Mouse (Mus musculus) lung, adult 2 months (tissue): ENCODE measurements at regions not wholly inside any gene's neighbourhood (a gene's known extent, or its start where the extent isn't known, plus 50 kb on each side); places are given as distances from the start of the nearest gene placed in this dataset.
A peak's percentile ranks its signal among the peaks of the same experiment; 100 is the strongest.

ENCODE experiments used
- DNase-seq: peaks from one replicate; pipeline ENCODE4 v3.0.0; 2022
- H3K4me1 ChIP-seq: fragments of 200-500 bp; 2 replicates; pipeline ENCODE4 v1.6.1; 2011; ENCODE audit warnings: low read length; ENCODE audit not compliant: control insufficient read depth, insufficient read depth
- H3K4me3 ChIP-seq: fragments of 200-500 bp; replicated peaks from 2 replicates; pipeline ENCODE3; 2011; ENCODE audit warnings: low read depth, mild to moderate bottlenecking, control low read depth, low read length; ENCODE audit errors: extremely low read depth
- CTCF ChIP-seq: fragments of 200-500 bp; IDR thresholded peaks from 2 replicates; pipeline ENCODE4 v1.5.1; 2011; ENCODE audit warnings: mild to moderate bottlenecking, low read length, control low read depth; ENCODE audit not compliant: insufficient read depth
- POLR2A ChIP-seq: fragments of 200-500 bp; IDR thresholded peaks from 2 replicates; pipeline ENCODE4 v1.6.1; 2011; ENCODE audit warnings: low read depth, mild to moderate bottlenecking, control low read depth, low read length, borderline replicate concordance; ENCODE audit errors: extremely low read depth
- WGBS: fragments of 180-500 bp; shearing (Covaris S2); methylation state at CpG from one replicate; pipeline ENCODE4 v1.1.7; 2018; 5-methylcytosine and 5-hydroxymethylcytosine counted together

DNA sequence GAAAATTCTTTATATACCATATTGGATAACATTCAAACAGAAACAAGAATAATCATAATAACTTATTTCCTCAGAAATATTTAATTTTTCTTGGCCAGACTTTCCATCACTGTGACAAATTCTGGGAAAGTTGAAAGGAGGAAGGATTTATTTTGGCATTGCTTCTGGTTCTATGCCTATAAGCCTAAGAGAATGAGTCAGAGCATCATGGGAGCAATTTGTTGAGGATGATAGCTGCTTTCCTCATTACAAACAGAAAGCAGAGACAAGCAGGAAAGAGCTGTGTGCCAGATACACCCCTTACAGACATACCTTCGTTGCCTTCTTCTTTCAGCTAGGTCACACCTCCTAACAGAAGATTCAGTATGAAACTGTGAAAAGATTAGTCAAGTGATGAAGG is 115.3 kb downstream of the Rgs21 start:
- TF ChIP-seq POLR2A, result no peak
- no peak for TF ChIP-seq CTCF
- Histone ChIP-seq H3K4me3 (no peak overlapping the region), H3K4me1 (no peaks in the 10 kb centered on the region)
- DNase-seq, result no peak
- 43% methylated on average over 1 of the region's 1 CpGs for WGBS

DNA sequence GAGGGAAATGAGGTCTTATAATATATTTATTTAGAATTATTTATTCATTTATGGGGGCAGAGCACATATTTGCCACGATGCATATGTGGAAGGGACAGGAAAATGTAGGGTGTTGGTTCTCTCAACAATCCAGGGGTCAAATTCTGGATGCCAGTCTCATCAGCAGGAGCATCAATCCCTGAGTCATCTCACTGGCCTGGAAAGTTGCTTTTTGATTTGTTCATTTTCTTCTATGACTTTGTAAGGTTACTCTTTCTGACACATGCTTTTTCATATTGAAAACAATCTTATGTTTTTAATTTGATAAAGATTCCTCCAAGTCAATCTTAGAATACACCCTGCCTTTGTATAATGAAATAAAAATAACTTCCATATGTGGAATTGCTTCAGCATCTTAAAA is 115.7 kb downstream of the Rgs21 start:
- no peaks in the 10 kb centered on the region for H3K4me1 ChIP-seq
- H3K4me3 ChIP-seq, result no peak overlapping the region
- TF ChIP-seq CTCF (no peak), POLR2A (no peak)
- 60% methylated on average over 1 of the region's 1 CpGs for WGBS
- no peak for DNase-seq

DNA sequence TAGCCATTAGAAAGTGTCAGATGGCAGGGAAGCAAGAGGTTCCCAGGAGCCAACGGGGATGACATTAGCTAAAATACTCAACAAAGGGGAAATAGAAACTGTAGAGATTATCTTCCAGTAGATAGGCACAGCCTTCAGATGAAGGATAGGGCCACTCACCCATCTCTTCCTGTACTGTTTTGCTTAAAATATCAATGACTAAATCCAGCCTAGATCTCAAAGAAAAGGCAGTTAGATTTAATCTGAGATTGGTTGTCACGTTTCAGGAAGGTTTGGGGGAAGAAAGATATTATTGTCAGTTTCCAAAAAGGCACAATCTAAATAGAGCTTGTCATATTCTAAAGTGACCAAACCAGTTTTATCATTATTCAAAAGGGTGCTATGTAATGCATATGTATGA is 130.8 kb downstream of the Rgs21 start:
- no peaks in the 10 kb centered on the region for H3K4me1 ChIP-seq
- H3K4me3 ChIP-seq, result no peak overlapping the region
- no peak for DNase-seq
- no peak for TF ChIP-seq CTCF
- no peak for TF ChIP-seq POLR2A
- WGBS, result 62% methylated on average over 2 of the region's 2 CpGs

DNA sequence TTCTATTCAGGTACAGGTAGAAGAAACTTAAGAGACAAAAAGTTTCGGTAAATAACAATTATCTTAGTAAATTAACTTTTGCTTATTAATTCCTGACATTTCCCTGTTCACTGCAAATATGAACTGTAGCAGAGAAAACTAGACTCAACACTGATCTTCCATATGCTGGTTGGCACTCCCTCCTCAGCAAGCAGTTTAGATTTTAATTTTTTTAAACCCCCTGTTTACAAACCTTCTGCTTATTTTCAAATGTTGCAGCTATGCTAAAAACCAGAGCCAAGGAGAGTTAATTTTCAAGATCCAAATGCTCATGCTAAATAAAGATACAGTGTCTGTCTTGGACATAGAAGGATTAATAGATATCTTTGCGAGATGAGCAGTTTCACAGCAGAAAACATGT is 134.7 kb downstream of the Rgs21 start:
- Histone ChIP-seq H3K4me3 (no peak overlapping the region), H3K4me1 (no peaks in the 10 kb centered on the region)
- 82% methylated on average over 2 of the region's 2 CpGs for WGBS
- no peak for DNase-seq
- TF ChIP-seq POLR2A (no peak), CTCF (no peak)

DNA sequence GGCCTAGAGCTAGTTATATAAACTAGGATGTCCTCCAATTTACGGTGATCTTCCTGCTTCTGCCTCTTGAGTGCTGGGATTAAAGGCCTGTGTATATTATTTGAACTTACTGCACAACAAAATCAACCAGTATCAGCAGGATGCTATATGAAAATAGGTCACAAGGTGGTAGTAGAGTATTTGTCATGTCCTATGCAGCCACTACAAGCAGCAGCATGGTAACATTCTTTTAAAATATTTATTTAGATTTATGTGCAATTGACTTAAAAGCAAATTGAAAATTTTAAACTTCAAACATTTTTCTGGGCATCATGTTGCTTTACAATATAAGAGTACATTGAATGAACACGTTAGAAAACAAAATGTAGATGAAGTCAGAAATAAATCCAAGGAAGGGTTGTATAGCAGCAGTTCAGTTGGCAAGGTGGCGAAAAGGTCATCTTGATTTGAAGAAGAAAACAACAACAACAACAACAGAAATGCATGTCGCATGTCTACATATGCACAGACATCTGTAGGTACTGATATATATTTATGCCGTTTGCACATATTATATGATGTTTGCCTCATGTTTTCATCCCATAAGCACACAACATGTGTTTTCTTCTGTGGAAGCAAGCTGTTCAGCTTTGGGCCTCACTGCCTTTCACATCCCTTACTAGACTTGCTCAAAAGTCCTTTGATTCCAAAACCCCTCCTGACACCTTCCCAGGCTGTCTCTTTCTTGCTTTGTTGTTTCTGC is 135.8 kb downstream of the Rgs21 start:
- H3K4me1 ChIP-seq, result no peaks in the 10 kb centered on the region

DNA sequence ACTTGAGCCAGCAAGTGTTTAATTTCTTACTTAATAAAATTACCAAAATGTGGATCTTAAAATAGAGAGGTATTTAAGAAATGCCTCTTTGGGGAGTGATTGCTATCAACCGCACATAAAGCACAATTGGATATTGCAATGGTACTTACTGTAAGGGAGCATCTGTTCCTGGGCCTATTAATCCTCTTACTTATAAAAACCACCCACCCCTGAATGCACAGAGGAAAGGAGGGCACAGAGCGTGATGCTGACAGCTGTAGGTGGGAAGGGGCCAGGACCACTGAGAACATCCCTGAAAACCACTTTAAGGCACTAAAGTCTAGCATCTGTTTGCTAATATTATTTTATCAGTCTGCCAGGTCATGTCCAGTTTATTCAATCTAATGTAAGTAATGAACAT is 146.1 kb downstream of the Rgs21 start:
- no peak overlapping the region for H3K4me3 ChIP-seq
- 71% methylated on average over 2 of the region's 2 CpGs for WGBS
- TF ChIP-seq CTCF, result no peak
- TF ChIP-seq POLR2A, result no peak

More for the DNA sequence above, 135.8 kb downstream of the Rgs21 start:
- TF ChIP-seq POLR2A (no peak), CTCF (no peak)
- H3K4me3 ChIP-seq, result no peak overlapping the region
- no peak for DNase-seq
- whole genome bisulfite sequencing, result 77% methylated on average over 5 of the region's 5 CpGs

DNA sequence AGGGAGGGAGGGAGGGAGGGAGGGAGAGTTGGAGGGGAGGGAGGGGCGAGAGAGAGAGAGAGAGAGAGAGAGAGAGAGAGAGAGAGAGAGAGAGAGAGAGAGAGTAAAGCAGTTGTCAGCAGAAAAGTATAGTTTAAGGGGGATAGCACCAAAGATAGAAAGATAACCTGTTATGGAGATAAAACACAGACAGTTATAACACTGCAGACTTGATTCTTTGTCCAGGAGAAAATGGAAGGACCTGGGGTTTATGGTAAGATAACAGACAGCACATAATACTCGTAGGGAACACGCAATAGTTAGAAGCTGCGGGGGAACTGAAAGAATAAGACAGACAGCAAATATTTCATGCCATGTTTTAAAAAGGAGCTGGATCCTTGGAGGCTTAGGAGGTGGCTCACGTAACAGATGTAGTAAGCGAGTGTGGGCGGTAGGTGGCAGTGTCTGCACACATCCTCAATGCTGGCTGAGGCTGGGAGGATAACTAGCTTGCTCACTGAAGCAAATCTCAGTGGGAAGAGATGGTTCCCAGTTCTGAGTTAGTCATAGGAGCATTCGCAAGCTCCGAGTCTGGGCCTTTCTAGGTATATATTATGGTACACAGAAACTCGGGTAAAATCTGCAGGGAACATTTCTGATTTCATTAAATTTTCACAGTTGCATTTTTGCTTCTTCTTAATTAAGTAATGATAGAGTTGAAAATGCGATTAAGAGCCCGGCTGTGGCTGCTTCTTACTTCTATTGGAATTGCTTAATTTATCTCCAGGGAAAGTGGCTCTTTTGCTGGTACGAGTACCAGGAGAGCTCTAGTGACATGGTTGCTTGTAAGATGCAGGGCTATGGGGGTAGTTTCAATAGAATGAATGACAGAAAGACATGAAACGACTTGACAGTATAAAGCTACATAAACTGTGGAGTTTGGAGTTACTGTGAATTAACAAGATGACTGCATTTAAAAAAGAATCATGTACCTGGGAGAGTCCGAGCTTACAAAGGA is 157.6 kb upstream of the Rgs1 start:
- TF ChIP-seq CTCF, result peak; percentile 99
- no peak for TF ChIP-seq POLR2A
- 31% methylated on average over 14 of the region's 15 CpGs for WGBS
- Histone ChIP-seq H3K4me1 (no peaks in the 10 kb centered on the region), H3K4me3 (no peak overlapping the region)
- peak; percentile 45 for DNase-seq

More for the DNA sequence above, 146.1 kb downstream of the Rgs21 start:
- H3K4me1 ChIP-seq, result no peaks in the 10 kb centered on the region
- no peak for DNase-seq

DNA sequence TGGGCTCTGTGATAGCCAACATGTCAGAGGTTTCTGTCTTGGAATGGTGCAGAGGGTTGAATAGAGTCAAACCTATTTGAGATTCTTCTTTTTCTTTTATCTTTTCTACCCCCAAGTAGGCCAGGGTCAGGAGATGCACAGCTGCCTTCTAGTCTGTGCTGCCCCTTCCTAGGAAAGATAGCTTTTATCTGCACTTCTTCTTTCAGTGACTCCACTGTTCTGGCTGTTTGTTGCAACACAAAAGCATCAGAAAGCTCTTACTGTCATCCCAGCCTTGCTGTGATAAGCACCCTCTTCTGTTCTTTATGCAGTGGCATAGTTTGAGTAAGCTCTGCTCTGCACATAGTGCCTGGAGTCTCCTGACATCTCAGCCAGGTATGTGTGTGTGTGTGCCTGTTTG is 156.7 kb upstream of the Rgs1 start:
- DNase-seq, result no peak
- TF ChIP-seq CTCF, result no peak
- Histone ChIP-seq H3K4me3 (no peak overlapping the region), H3K4me1 (no peaks in the 10 kb centered on the region)

DNA sequence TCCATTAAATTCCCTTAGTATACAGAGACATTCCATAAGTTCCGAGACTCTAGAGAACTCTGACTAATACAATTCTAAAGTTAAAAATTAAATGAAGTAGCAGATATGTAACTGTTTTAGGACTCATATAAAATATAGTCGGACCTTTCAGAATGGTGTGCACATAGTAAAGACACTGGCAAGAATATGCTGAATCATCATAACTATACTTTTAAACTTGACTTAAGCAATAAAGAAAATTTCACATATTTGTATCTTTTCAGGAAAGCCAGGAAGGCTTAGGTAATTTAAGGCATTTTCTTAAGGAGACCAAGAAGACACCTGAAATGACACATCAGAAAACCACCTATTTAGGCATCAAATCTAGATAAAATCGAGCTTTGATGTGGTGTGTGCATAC is 156.0 kb upstream of the Rgs1 start:
- DNase-seq, result no peak
- Histone ChIP-seq H3K4me3 (no peak overlapping the region), H3K4me1 (no peaks in the 10 kb centered on the region)
- 63% methylated on average over 3 of the region's 3 CpGs for WGBS
- TF ChIP-seq POLR2A (no peak), CTCF (no peak)

DNA sequence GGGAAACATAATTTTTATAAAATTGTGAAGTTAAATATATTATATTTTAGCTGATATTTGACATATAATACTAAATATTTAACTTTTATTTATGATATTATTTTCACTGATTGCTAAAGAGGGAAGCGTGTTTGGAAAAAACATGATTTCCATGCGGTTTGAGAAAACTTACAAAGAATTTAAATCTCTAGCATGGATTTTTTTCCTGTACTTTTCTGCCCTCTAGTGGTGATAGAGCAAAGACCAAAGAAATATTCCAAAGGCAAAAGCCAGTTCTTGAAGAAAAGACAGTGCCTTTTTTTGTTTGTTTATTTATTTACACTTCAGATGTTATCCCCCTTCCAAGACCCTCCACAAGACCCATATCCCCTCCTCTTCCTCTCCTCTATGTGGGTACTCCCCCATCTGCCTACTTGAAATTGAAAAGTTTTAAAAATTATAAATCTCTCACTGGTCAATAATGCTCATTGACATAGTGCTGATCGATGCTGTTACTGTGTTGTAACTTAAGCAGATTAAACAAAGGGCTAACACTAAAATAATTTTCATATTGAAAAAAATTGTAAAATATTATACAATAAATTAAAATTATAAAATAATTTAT is 131.1 kb upstream of the Rgs1 start:
- Histone ChIP-seq H3K4me1 (no peaks in the 10 kb centered on the region), H3K4me3 (no peak overlapping the region)
- no peak for DNase-seq
- TF ChIP-seq CTCF, result peak; percentile 27; the same call in 1 of the 2 replicates
- TF ChIP-seq POLR2A, result no peak
- 37% methylated on average over 3 of the region's 3 CpGs for WGBS
